Mouse (Mus musculus) embryonic stem cell, embryonic (primary cell): ENCODE results near the gene Dnase1l1.

Experiments used
- CTCF ChIA-PET, 4 experiments: fragments of 300-600 bp in 2 of 4; fragments of 350-600 bp in 2 of 4; sonication (Branson Sonifier 250); formaldehyde crosslinking; loops; one replicate each; lab custom pipeline; 2022; ENCODE audit warnings: inconsistent platforms in 2 of 4; lab: Charles Lee
- POLR2A ChIA-PET, 4 experiments: fragments of 300-600 bp in 2 of 4; fragments of 350-600 bp in 2 of 4; sonication (Branson Sonifier 250); formaldehyde crosslinking; loops; one replicate each; lab custom pipeline; 2022; ENCODE audit warnings: antibody characterized with exemption in 4 of 4, inconsistent platforms in 1 of 4; lab: Charles Lee

The Dnase1l1 gene

DNA sequence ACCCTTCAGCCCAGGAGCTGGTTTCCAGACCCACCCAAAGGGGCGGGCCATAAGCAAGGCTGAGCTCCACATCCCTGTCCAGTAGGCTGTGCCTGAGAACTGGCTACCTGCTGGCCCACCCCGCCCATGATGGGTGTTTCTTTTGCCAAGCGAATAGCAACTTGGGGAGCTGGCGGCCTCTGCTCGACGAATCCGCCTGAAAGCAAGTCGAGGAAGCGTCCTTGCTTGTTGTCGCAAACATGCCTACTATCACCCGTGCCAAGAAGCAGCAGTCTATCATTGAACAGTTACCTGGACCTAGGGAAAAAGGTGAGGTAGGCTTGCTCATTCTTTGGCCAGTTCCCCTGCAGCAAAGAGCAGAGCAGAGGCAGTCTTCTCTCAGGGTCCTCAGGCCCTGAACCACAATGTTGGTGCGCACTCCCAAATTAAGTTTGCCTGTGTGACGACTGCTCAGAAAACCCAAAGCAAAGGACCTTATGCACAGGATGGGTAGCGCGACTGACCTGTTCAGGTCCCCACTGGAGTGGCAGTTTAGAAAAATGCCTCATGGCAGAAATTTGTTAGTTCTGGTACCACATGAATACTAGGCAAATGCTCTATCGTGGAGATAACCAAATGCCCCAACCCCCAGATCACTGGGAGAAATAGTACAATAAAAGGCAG lies at the start of gene Dnase1l1, which contains the start of gene Taz:
Gene Dnase1l1, minus strand, starts transcription at position 606 of the 663 bp plus-strand sequence.
Gene Taz, plus strand, starts transcription at position 181 of the 663 bp plus-strand sequence.
- CTCF ChIA-PET: interaction anchor here (0.6 to 1.5 kb wide), 5 partner anchors 22 to 111 kb away, joined by 3 to 5 read pairs (median 4); partner anchors contain the start of genes Flna (in 1 of the 4) and Gdi1 (in 1 of the 4)
- POLR2A ChIA-PET: interaction anchor here (0.6 to 13.0 kb wide), 47 partner anchors 8 to 849 kb away, joined by 3 to 306 read pairs (median 5); partner anchors contain the start of genes Rpl10 (in 4 of the 4), Atp6ap1 (in 3 of the 4), Emd (in 3 of the 4) and Flna (in 3 of the 4)

DNA sequence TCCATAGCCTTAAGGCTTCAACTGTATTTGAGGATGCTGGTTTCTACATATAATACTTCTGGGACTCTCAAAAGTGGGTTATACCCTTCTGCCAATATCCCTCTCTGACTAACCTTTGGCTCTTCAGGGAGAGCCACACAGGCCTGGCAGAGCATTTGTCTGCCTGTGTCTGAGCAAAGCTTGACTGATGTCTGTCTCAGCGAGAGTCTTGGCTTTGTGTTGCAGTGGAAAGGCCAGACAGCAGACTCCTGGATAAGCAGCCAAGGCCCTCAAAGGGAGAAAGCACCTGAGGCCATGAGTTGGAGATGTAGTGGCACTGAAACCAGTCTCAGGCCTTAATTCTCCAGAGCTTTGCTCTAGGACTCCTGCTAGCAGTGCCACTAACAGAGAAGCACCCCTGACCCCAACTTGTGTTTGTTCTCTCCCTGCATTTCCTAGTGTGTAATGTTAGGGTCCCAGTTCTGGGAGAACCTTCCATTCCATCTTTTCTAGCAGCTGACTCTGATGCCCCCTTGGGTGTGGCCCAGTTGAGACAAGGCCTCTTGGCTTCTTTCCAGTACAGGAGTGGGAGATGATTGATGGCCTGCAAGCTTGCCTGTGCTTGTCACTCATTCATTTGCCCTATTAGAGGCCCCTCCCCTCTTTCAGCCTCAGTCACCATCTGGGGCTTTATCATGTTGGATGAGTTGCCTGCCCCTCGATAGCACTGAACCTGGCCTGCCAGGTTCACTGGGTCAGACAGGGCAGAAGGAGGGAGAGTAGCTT lies 48.2 kb upstream of the Dnase1l1 start:
- ChIA-PET POLR2A (interaction anchor here in 3 of 4 experiments (0.7 to 5.0 kb wide), 19 partner anchors 9 to 401 kb away, joined by 3 to 43 read pairs (median 4); partner anchors contain the start of genes Rpl10 (in 3 of the 3), Gdi1 (in 2 of the 3), Fam50a (in 1 of the 3) and Lage3 (in 1 of the 3)), CTCF (interaction anchor here in 1 of 4 experiments (1.3 kb wide), 1 partner anchor 10 kb away, joined by 4 read pairs; no protein-coding TSS in a partner anchor)

DNA sequence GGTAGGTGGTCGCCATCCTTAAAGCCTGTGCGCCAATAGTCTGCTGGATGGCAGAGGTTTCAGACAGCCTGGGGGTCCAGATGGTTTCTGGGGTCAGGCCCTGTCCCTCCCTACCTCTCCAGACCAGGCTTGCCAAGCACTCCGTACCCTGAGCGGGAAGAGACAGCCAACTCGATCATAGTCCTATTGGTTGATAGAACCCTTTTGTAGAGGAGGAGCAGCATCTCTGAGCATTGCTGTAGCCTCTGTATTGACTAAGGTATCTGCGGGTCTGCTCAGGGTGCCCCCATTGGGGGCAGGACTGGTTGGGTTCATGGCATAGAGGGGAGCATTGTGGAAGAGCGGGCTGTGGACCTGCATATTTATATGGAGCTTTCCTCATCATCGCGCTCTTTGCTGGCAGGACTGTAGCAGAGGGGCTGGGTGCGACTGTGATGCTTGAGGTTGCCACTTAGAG lies 47.1 kb upstream of the Dnase1l1 start:
- CTCF ChIA-PET: interaction anchor here in 2 of 4 experiments (1.0 to 1.5 kb wide), 2 partner anchors 80 to 81 kb away, joined by 3 to 6 read pairs; no protein-coding TSS in a partner anchor
- POLR2A ChIA-PET: interaction anchor here in 3 of 4 experiments (0.6 to 5.0 kb wide), 38 partner anchors 8 to 608 kb away, joined by 3 to 43 read pairs (median 4); partner anchors contain the start of genes Fam50a (in 3 of the 3), Rpl10 (in 3 of the 3), G6pdx (in 2 of the 3) and Gdi1 (in 2 of the 3)

DNA sequence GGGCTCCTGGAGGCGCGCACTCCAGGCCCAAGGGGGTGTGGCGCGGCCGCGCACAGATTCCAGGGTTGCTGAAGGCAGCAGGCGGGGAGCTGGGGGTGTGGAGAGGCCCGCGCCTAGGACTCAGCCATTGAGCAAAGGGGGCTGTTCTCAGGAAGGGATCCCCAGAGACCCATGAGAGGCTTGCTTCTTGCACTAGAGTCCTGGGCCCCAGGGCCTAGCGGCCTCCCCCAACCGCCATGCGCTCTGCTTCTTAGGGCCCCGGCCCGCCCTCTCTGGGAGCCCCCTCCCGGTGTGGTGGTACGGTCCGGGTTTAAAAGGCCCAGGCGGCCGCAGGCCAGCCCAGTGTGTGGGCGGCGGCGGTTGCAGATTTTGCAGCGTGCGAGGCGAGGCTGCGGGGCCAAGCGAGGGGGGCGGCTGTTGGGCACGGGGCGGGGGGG lies 46.6 kb upstream of the Dnase1l1 start, which contains the start of gene Plxna3:
Gene Plxna3, plus strand, starts transcription at position 342 of the 437 bp plus-strand sequence.
- ChIA-PET POLR2A (interaction anchor here in 3 of 4 experiments (0.5 to 5.0 kb wide), 32 partner anchors 10 to 157 kb away, joined by 3 to 43 read pairs (median 4); partner anchors contain the start of genes Fam50a (in 3 of the 3), Rpl10 (in 3 of the 3), G6pdx (in 2 of the 3) and Atp6ap1 (in 1 of the 3)), CTCF (interaction anchor here in 2 of 4 experiments (1.0 to 1.5 kb wide), 2 partner anchors 80 kb away, joined by 3 to 6 read pairs; no protein-coding TSS in a partner anchor)

DNA sequence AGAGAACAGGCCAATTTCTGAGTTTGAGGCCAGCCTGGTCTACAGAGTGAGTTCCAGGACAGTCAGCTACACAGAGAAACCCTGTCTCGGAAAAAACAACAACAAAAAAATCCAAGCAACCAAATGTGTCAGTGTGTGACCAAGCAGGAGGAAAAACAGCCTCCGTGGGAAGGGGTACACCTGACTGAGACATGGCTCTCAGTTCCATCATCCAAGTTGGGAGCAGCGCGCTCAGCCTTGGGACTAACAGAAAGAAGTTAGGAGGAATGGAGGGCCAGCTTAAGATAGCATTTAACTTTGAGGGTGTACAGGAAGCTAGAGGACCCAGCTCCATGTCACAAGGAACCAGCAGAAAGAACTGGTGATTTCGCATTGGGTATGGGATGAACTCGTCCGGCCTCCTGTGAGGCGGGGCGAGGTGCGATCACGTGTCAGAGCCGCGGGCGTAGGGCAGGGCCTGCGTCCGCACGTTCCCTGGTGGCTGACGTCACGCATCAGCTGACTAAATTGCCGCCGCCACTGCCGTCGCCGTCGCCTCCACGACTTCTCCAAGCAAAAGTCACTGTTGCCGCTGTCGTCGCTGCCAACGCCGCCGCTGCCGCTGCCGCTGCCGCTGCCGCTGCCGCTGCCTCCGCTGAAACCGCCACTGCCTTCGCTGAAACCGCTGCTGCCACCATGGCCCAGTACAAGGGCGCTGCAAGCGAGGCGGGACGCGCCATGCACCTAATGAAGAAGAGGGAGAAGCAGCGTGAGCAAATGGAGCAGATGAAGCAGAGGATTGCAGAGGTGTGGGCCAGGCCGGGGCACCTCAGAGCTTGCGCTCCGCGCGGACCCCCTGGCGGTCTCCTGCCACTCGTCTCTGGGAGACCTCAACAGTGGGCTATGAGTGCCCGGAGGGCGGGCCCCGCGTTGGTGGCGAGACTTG lies 30.7 kb upstream of the Dnase1l1 start, which contains the start of gene Fam50a:
Gene Fam50a, plus strand, starts transcription at position 494 of the 925 bp plus-strand sequence.
- CTCF ChIA-PET: interaction anchor here in 2 of 4 experiments (0.7 to 1.7 kb wide), 3 partner anchors 63 to 64 kb away, joined by 3 read pairs; partner anchors contain the start of gene Flna (in 1 of the 2)

DNA sequence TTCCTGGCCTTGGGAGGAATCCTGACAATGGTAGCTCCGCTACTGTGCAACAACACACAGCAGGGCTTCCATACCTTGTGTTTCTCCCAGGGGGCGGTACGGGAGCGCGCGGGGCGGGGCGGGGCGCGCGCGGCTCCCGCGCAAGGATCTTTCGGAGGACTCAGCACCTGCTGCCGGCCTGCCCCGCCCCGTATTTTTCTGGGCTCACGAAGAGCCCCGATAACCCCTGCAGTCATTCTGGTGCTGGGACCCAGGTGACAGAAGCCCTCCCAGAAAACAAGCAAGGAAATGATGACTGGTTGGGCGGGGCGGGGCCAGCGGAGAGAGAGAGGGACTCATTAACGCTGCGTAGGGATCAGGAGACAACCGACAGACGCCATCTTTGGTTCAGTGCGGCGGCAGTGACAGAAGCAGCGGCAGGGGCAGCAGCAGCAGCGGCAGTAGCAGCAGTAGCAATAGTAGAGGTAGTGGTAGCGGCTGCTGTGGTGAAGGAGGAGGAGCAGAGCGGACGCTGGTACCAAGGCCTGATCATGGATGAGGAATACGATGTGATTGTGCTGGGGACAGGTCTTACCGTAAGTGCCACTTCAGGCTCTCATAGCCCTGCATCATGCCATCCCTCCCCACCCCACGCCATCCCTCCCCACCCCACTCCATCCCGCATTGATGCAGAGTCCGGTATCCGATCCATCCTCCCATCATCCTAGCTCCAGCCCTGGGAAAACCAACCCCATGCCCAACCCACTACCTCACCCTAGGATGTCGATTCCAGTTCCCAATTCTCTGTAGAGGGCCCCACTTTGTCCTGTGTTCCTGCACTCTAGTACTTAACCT lies 22.9 kb upstream of the Dnase1l1 start, which contains the start of gene Gdi1:
Gene Gdi1, plus strand, starts transcription at position 132 of the 834 bp plus-strand sequence.
- CTCF ChIA-PET: interaction anchor here in 1 of 4 experiments (1.0 to 1.1 kb wide), 2 partner anchors 24 to 35 kb away, joined by 5 to 6 read pairs; partner anchors contain the start of gene Taz
- POLR2A ChIA-PET: interaction anchor here (0.5 to 1.5 kb wide), 38 partner anchors 8 to 777 kb away, joined by 3 to 27 read pairs (median 4); partner anchors contain the start of genes Fam50a (in 3 of the 4), Rpl10 (in 3 of the 4), Emd (in 2 of the 4) and Taz (in 2 of the 4)

More for the DNA sequence above, 30.7 kb upstream of the Dnase1l1 start, which contains the start of gene Fam50a:
- POLR2A ChIA-PET: interaction anchor here (0.6 to 5.0 kb wide), 59 partner anchors 8 to 813 kb away, joined by 3 to 74 read pairs (median 4); partner anchors contain the start of genes Gdi1 (in 3 of the 4), Rpl10 (in 3 of the 4), Atp6ap1 (in 2 of the 4) and Dnase1l1 (in 2 of the 4)

DNA sequence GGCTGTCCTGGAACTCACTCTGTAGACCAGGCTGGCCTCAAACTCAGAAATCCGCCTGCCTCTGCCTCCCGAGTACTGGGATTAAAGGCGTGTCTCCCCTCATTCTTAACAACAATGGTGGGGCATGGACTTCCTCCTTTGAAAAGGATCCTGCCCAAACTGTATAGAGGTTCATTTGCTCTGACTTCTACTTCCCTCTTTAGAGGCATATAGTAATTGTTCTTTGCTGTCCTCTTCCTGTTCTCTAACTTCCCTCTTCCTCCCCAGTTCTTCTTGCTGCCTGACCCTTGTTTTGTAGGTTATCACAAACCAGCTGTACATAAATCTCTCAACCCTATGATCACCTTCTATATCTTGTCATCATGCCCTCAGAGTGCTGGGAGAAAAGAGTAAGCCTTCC lies 17.6 kb upstream of the Dnase1l1 start:
- POLR2A ChIA-PET: interaction anchor here in 2 of 4 experiments (0.8 to 4.0 kb wide), 3 partner anchors 29 to 69 kb away, joined by 3 to 20 read pairs (median 4); partner anchors contain the start of gene Rpl10 (in 2 of the 2)
- CTCF ChIA-PET: no interaction called here

DNA sequence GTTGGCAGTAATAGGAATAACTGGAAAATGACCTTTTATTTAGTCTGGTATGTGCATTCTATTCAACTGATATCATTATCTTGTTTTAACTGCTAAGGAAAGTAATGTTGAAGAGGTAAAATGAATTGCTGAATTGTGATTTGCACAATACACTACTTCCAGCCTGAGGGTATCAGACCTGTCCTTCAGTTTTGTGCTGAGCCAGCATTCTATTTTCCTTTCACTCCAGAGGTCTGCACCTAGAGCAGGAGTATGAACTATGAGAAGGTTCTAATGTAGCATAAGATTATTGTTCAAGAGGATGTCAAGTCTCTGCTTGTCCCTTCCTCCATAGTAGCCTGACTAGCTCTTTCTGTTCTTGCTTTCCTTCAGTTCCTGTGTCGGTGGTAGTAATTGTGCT lies 16.2 kb upstream of the Dnase1l1 start:
- POLR2A ChIA-PET: interaction anchor here in 2 of 4 experiments (0.6 to 4.0 kb wide), 16 partner anchors 9 to 75 kb away, joined by 3 to 38 read pairs (median 6); partner anchors contain the start of genes Fam50a (in 2 of the 2), Rpl10 (in 2 of the 2), Slc10a3 (in 2 of the 2) and Taz (in 2 of the 2)
- CTCF ChIA-PET: no interaction called here

DNA sequence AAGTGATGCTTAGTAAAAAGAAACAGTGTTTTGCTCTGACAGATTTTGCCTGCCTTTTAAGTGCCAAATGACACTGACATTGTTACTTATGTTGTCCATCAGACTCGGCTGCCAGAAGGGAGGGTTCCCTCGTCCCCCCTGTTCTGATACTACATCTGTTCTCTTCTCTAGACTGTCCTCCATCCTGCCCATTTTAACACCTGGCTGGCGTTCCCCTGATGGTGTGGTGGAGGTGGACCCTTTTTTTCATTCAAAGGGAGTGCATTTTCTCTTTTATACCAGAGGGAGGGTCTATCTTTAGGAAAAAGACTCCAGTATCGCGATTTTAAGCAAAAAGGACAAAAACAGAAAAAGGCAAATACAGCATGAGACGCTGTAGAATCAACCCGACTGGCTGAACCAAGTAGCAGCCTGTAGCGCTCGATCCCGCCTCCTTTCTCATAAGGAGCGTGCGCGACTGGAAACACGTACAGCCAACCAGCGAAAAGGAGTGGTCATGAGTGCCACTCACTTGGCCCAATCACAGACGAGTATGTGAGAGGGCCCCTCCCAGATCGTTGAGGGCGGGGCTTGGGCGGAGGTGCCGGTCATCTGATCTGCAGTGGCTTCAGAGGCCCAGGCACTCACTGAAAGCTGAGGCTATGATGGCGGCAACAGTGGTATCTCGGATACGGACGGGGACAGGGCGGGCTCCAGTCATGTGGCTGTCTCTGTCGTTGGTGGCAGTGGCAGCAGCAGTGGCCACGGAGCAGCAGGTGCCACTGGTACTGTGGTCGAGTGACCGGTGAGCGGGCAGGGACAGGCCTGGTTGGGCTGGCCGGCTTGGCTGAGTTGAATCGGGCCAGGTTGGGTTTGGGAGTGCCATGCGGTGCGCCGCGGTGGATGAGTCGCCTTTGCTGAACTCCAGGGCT lies 14.7 kb upstream of the Dnase1l1 start, which contains the start of gene Atp6ap1:
Gene Atp6ap1, plus strand, starts transcription at position 560 of the 911 bp plus-strand sequence.
- CTCF ChIA-PET: interaction anchor here in 1 of 4 experiments (0.6 kb wide), 1 partner anchor 47 kb away, joined by 4 read pairs; no protein-coding TSS in a partner anchor
- POLR2A ChIA-PET: interaction anchor here in 3 of 4 experiments (0.7 to 3.4 kb wide), 28 partner anchors 8 to 375 kb away, joined by 3 to 38 read pairs (median 4); partner anchors contain the start of genes Rpl10 (in 3 of the 3), Taz (in 3 of the 3), Fam50a (in 2 of the 3) and Arhgap4 (in 1 of the 3)

DNA sequence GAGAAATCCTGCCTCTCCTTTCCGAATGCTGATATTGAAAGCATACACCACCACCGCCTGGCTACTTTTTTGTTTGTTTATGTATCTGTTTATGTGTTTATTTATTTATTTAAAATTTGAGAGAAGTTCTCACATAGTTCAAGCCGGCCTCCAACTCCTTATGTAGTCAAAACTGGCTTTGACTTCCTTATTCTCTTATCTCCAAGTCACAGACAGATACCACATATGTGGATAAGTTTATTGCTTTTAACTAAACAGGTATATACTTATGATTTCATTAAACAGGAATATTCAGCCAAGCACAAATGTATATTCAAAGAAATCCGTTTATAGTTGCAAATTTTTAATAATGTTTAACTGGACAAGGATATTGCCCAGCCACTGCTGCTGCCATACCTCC lies 11.3 kb upstream of the Dnase1l1 start:
- CTCF ChIA-PET: interaction anchor here in 1 of 4 experiments (0.6 kb wide), 1 partner anchor 56 kb away, joined by 3 read pairs; no protein-coding TSS in a partner anchor
- POLR2A ChIA-PET: interaction anchor here in 2 of 4 experiments (0.8 to 1.6 kb wide), 3 partner anchors 20 to 23 kb away, joined by 3 to 4 read pairs (median 3); partner anchors contain the start of gene Rpl10 (in 1 of the 2)

DNA sequence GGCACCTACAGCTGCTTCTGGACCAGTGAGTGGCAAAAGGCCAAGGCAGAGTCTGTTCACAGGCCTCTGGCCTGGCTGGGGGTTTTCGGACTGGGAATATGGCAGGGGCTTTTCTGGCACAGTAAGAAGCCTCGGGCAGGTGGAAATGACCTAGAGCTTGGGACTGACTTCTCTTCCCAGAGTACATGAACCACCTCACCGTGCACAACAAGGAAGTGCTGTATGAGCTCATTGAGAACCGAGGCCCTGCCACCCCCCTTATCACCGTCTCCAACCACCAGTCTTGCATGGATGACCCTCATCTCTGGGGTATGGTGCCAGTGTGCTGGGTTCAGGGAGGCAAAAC lies 928 bp upstream of the Dnase1l1 start:
- ChIA-PET CTCF (interaction anchor here in 1 of 4 experiments (0.6 kb wide), 1 partner anchor 23 kb away, joined by 3 read pairs; no protein-coding TSS in a partner anchor), POLR2A (interaction anchor here in 3 of 4 experiments (0.5 to 13.0 kb wide), 14 partner anchors 12 to 813 kb away, joined by 3 to 306 read pairs (median 12); partner anchors contain the start of genes Rpl10 (in 3 of the 3), Emd (in 2 of the 3), Dkc1 (in 1 of the 3) and Fam50a (in 1 of the 3))

DNA sequence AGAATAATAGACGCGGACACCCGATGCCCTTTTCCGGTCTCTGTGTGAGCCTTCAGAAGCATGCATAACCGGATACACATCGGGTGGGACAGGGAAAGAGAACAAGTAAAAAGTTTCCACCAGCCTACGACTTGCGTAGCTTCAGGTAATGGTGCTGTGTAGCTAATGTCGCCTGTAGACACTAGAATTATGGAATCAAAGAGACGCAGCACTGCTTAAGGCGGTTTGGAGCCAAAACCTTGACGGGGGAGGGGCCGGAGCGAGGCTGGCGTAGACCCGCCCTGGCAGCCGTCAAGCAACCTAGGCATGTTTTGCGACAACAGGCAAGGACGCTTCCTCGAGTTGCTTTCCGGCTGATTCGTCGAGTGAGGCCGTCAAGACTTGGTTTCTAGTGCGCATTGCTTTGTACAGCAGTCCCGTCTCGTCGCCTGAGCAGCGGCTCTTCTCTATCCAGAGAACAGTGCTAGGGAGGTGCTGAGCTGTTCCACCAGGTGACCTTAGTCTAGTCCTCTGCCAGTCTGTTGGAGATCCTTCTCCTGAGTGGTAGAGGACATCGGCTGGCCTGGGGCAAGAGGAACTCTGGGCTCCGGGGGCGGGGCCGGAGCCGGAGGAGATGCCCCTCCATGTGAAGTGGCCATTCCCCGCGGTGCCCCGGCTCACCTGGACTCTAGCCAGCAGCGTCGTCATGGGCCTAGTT lies 406 bp upstream of the Dnase1l1 start:
- CTCF ChIA-PET: no interaction called here
- POLR2A ChIA-PET: interaction anchor here (0.5 to 13.0 kb wide), 24 partner anchors 8 to 813 kb away, joined by 3 to 306 read pairs (median 6); partner anchors contain the start of genes Rpl10 (in 4 of the 4), Emd (in 2 of the 4), Fam50a (in 2 of the 4) and Atp6ap1 (in 1 of the 4)
